Mouse (Mus musculus): ENCODE data around the gene Hand1.
"Not testable (repeated sequence)": the region's sequence is repeated elsewhere in the genome, so short reads cannot be mapped to it uniquely, and the experiment has no call there.

Gene Hand1

DNA sequence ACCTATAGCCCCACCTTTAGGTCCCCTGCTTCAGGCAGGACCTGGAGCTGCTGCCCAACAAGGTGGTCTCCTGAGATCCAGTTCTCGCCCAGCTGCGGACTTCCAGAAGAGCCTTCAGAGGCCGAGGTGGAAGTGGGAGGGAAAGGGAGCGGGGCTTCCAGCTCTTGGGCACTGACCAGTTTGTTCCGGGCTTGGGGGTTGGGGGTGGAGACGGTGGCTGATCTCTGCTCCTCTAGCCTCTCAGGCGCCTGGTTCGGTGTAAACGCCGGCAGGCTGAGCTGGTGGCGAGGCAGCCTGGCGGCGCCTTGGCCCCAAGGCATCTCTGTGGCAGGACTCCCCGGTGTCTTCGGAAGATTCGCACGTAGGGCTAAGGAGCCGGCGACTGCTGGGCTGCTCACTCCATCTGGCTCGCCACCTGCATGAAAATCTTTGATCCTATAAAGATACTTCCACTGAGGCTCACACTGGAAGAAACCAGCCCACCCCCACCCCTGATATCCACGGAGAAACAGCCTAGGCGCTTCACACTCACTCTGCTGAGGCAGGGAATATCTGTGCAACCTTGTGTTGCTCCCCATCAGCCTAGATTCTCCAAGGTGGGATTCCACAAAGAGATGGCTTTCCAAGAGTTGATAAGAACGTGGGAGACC, at the start of gene Hand1:
TSS of gene Hand1 (minus strand) at position 267 of the 650 bp plus-strand sequence.
- DNase-seq: no peak

DNA sequence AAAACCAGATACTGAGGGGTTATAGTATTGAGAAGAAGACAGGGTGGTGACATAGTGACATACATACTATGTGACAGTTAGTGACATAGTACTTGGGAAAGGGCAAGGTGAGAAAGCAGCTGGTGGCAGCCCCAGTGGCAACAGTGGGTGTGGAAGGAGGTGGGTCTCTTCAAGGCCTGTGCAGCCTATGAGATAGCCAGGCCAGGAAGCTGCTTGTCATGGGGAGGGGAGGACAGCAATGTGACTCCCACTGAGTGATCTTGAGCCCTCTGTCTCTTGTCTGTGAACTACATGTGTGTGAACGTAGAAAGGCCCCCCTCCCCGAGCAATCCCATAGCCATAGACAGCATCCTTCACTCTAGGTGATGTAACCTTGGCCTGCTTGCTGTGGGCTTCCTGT, 43.5 kb upstream of the Hand1 start:
- DNase-seq: no peak

DNA sequence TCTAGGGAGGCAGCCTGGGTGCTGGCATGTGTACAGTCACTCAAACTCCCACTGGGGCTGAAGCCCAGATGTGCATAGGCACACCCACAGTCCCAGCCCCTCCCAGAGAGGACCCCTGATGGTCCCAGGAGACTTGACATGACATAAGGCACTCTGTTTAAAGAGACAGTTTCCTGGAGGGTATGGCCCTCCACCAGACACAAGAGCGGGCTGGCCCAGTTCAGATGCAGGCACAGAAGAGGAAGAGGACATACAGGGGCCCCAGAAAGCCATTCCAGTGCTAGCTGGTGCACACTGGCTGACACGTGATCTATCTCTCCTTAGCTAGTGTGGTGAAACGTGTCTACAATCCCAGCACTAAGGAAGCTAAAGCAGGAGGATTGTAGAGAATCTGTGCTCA, 40.4 kb upstream of the Hand1 start:
- DNase-seq: no peak

- DNase-seq: no peak
These were observed 36.3 kb upstream of the Hand1 start for GRCm38 (mm10) chr11:57868753-57869460.

DNA sequence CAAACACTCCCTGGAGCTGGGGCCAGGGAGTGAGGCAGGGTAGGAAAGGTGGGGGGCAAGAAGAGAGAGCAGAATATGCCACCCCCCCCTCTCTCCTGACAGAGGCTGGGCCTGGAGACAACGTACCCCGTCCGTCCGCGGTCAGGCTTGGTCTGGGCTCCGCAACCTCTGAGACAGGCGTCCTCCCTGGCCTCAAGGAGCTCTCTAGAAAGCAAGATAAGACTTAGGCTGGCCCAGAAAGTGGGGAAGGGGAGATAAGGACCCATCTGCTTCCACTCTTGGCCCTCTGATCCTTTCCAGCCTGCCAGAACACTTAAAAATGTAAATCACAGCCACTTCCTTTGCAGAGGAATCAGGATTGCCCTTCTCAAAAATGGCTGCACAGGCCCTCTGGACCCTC, 33.8 kb upstream of the Hand1 start:
- no peak for DNase-seq

- DNase-seq: no peak
These were observed 32.0 kb upstream of the Hand1 start for GRCm38 (mm10) chr11:57864577-57864976.

- DNase-seq: no peak
These were observed 29.5 kb upstream of the Hand1 start for GRCm38 (mm10) chr11:57862088-57862487.

GRCm38 (mm10) chr11:57857709-57858108, 25.1 kb upstream of the Hand1 start:
- DNase-seq: no peak

GRCm38 (mm10) chr11:57853571-57853970, 21.0 kb upstream of the Hand1 start:
- DNase-seq: no peak

DNA sequence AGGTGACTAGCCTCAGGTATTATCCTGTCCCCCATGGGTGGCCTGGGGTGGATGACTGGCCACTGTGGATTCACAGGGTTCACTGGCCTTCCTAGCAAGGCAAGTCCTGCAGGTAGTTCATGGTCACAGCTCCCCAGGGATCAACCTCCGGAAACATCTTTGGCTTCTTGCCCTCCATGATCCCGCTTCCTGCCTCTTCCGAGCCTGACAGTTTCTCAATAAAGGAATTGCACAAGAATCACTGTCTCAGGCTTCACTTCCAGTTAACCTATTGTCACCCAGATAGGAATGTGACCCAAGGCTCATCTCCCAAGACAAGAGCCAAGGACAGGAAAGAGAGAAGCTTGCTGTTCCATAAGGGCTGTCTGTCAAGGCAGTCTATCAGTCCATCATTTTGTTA, 18.3 kb upstream of the Hand1 start:
- no peak for DNase-seq

GRCm38 (mm10) chr11:57850298-57850697, 17.7 kb upstream of the Hand1 start:
- DNase-seq: no peak

GRCm38 (mm10) chr11:57847396-57847795, 14.8 kb upstream of the Hand1 start:
- no peak for DNase-seq

GRCm38 (mm10) chr11:57846421-57847363, 14.1 kb upstream of the Hand1 start:
- DNase-seq: not testable (repeated sequence)

DNA sequence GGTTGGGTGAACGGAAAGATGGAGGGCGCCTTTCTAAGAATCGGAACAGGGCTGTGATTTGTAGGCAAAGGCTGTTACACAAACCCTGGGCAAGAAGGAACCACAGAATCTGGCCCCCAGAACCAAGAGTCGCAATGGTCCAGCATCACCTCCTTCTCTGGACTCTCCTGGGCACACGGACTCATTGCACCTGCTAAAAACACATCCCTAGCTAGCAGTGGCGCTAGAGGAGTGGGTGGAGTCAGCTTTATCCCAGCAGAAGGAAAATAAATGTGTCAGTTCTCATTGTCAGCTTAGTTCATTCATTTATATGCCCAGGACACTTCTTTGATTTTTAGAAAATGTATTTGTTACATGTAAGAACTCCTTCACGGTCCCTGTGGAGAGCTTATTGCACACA, 8.8 kb upstream of the Hand1 start:
- no peak for DNase-seq

GRCm38 (mm10) chr11:57840986-57841385, 8.4 kb upstream of the Hand1 start:
- DNase-seq: no peak

DNA sequence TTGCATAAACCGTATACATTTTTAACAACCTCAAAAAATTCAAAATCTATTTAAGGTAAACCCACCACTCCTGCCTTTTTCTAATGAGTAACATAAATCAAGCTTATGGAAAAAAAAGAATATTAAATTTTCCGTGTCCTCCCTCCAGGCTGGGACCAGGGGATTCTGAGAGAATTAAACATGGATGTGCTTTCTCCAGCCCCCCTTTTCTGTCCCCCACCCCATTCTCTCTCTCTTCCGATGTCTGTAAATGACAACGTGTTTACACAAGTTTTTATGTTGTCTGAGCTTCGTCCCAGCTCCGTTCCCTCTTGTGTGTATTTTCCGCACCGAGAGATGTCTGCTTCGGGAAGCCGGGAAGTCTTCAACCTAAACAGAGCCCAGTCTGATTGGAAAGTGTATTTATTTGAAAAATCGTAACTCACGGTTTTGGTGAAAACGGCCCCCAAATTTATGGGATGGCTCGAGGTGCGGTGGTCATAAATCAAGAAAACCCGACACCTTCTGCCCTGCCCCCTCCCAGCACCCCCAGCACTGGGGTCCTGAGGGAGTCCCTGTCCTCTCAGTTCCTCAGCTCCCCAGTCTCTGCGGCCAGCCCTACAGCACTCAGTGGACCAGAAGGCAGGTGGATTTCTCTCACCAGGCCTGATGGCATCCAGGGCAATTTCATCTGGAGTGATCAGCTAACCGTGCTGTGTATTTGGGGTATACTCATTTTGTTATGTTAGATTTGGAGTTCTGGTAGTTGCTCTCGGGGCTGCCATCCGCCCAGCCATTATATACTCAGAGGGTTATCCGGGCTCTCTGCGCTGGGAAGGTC, 5.5 kb upstream of the Hand1 start:
- no peak for DNase-seq

- DNase-seq: no peak
These were observed 4.5 kb upstream of the Hand1 start for GRCm38 (mm10) chr11:57836872-57837680.

DNA sequence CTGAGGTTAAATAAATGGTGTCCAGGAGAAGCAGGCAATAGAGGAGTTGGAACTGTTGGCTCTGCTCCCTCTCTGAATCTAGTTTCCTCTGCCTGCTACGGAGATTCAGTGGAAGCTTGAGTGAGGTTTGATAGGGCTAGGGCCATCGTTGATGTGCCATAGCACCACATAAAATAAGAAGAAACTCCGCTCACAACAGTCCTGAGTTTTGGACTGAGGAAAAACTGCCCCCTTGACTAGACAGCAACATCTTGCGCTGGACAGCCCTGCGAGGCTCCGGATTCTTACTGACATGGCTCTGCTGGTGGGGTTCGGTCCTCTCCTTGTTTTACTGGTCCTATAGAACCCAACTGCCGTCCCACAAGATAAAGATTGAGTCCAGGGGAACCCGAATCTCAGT, 3.8 kb upstream of the Hand1 start:
- no peak for DNase-seq

GRCm38 (mm10) chr11:57835931-57836330, 3.3 kb upstream of the Hand1 start:
- no peak for DNase-seq

GRCm38 (mm10) chr11:57835331-57835730, 2.7 kb upstream of the Hand1 start:
- no peak for DNase-seq

DNA sequence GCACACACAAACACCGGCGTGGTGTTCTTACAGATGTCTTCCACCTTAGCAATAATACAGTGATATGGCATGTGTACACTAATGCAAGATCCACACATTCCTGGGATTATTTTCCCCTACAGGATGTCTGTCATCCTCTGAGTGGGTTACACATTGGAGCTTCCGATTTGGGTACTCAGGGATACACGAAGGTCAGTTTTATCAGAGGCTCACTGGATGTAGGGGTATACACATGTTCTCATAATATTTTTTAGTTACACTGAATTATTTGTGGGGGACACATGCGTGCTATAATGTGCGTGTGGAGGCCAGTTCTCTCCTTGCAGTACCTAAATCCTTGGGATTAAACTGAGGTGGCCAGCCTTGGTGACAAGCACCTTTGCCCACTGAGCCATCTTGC, 1.4 kb upstream of the Hand1 start:
- DNase-seq: no peak
